Mouse (Mus musculus) embryonic facial prominence, embryonic 12.5 days (tissue): ENCODE measurements around the gene Pm20d2. TPM values are rescaled to one million over a fixed set of nuclear protein-coding genes. Genes with fewer than 3 reads are reported as not detected.

Experiments
- polyA plus RNA-seq: library from polyadenylated mRNA; unstranded; fragments of >200 nt; fragmentation: Nextera tagmentation; extraction: Ambion mirVana; gene quantifications from 2 replicates; pipeline ENCODE4 v1.2.1, GENCODE M21; 2016

Pm20d2 gene
- polyA plus RNA-seq, 1 experiment from 2014 or later, result 2.1 TPM

Other genes with a start within 250 kb of the Pm20d2 start
- 12.6 and 12.7 TPM in 2 replicates for gene Ankrd6, start 238.9 kb downstream of the Pm20d2 start, polyA plus RNA-seq
- 16.1 and 19.6 TPM in 2 replicates for gene Rragd, start 206.7 kb downstream of the Pm20d2 start, polyA plus RNA-seq
- gene Ube2j1, start 158.3 kb downstream of the Pm20d2 start, polyA plus RNA-seq, result 36.2 and 39.7 TPM in 2 replicates
- gene Gabrr2, start 126.7 kb downstream of the Pm20d2 start, polyA plus RNA-seq, result 0.29 and 0.38 TPM in 2 replicates
- gene Gabrr1, start 57.2 kb downstream of the Pm20d2 start, polyA plus RNA-seq, result 0.06 TPM in 1 of 2 replicates, not detected in the other
- 14.9 and 15.5 TPM in 2 replicates for gene Srsf12, start 19.3 kb upstream of the Pm20d2 start, polyA plus RNA-seq
- gene Pnrc1, start 100.4 kb upstream of the Pm20d2 start, polyA plus RNA-seq, result 127 and 137 TPM in 2 replicates
- 32.0 and 33.4 TPM in 2 replicates for gene Rngtt, start 120.6 kb upstream of the Pm20d2 start, polyA plus RNA-seq